ENCODE assay signal across 8 mouse cellular contexts in genomic region chr13:58215592-58216341, GRCm38 (mm10). TPM values are rescaled to one million over a fixed set of nuclear protein-coding genes. Genes with fewer than 3 reads are reported as not detected.
DNase-seq lines count a peak whose midpoint lies in the region; ATAC-seq lines count a peak whose summit lies in the region.

TSS of gene Ubqln1 (minus strand) at chr13:58215653.

- no peaks in the 10 kb centered on the region for H3K27me3 ChIP-seq in heart, embryonic 10.5 days (ENCODE audit: insufficient read depth, poor library complexity, severe bottlenecking)
- no peaks in the 10 kb centered on the region for H3K27me3 ChIP-seq in kidney, embryonic 15.5 days

- peak; percentile 93 for ATAC-seq in erythroblast, adult 5-6 weeks (replicated peaks; ENCODE audit: low FRiP score, poor library complexity, severe bottlenecking)
- ATAC-seq in kidney, embryonic 15.5 days (replicated peaks; ENCODE audit: low FRiP score), result peak; percentile 92
- ATAC-seq in monocyte, adult 5-6 weeks (replicated peaks; ENCODE audit: insufficient number of reproducible peaks, low FRiP score, low TSS enrichment, poor library complexity, severe bottlenecking), result peak; percentile 90

- peak within 1 kb of the TSS; percentile 70 for H3K4me2 ChIP-seq in kidney, embryonic 15.5 days

- H3K4me3 ChIP-seq in heart, embryonic 10.5 days, result peak within 1 kb of the TSS; percentile 99
- peak within 1 kb of the TSS; percentile 98 for H3K4me3 ChIP-seq in kidney, embryonic 15.5 days (replicated peaks)

- no peaks in the 10 kb centered on the region for H3K36me3 ChIP-seq in heart, embryonic 10.5 days
- no peaks in the 10 kb centered on the region for H3K36me3 ChIP-seq in kidney, embryonic 15.5 days

- no peaks in the 10 kb centered on the region for H3K9me3 ChIP-seq in heart, embryonic 10.5 days
- H3K9me3 ChIP-seq in kidney, embryonic 15.5 days (replicated peaks), result no peaks in the 10 kb centered on the region

- H3K27ac ChIP-seq in heart, embryonic 10.5 days, result peak within 1 kb of the TSS; percentile 98
- H3K27ac ChIP-seq in kidney, embryonic 15.5 days, result peak within 1 kb of the TSS; percentile 90

- peaks cover 27% of the 10 kb centered on the region for H3K4me1 ChIP-seq in heart, embryonic 10.5 days
- H3K4me1 ChIP-seq in kidney, embryonic 15.5 days, result peaks cover 25% of the 10 kb centered on the region

- peak within 1 kb of the TSS; percentile 99 for H3K9ac ChIP-seq in kidney, embryonic 15.5 days

- WGBS in heart, embryonic 10.5 days, result 3% methylated on average over 62 of the region's 62 CpGs
- WGBS in kidney, embryonic 15.5 days, result 2% methylated on average over 57 of the region's 62 CpGs

- DNase-seq in B cell, adult 2 months, result peak; percentile 90 to 93
- DNase-seq in brain, adult 2 months (ENCODE audit: low read depth, low spot score), result peak; percentile 94
- peak; percentile 92 for DNase-seq in heart, embryonic 10.5 days (ENCODE audit: low spot score)
- DNase-seq in liver, result peak; percentile 91
- peak; percentile 87 to 94 for DNase-seq in spleen, postnatal 4 days (ENCODE audit: low spot score in 2 of 2)

RNA-seq across cellular contexts. Expression of gene Ubqln1, which starts in this region (rescaled TPM):
- total RNA-seq in erythroblast, adult 5-6 weeks (2015; ENCODE audit: low replicate concordance), result 15.5 and 15.8 TPM in 2 replicates
- 19.3 and 20.6 TPM in 2 replicates for total RNA-seq in erythroblast, adult 5-6 weeks (2017; ENCODE audit: low replicate concordance)
- polyA plus RNA-seq in heart, embryonic 10.5 days (2016; fragmentation: Nextera tagmentation; extraction: Ambion mirVana), result 100 and 119 TPM in 2 replicates
- 107 and 112 TPM in 2 replicates for polyA plus RNA-seq in kidney, embryonic 15.5 days (2015; fragmentation: Nextera tagmentation; extraction: Ambion mirVana)
- total RNA-seq in monocyte, adult 5-6 weeks (2017), result 45.1 to 61.2 TPM (median 45.8 TPM) in 3 replicates

Comparison
In these comparisons a context has a peak if more than half of its experiments do, and no peak if none do; other contexts are left out.
1. Peak in every context shown above with its lines: DNase-seq, ATAC-seq, H3K4me3 ChIP-seq and H3K27ac ChIP-seq.